Mouse (Mus musculus) CH12.LX (cell line): Measurements from ENCODE around the gene Rhod. TPM values are rescaled to one million over a fixed set of nuclear protein-coding genes. Genes with fewer than 3 reads are reported as not detected.

Source experiments
- DNase-seq: peaks from one replicate; pipeline ENCODE4 v3.0.0-alpha.2; 2013; ENCODE audit errors: extremely low read depth
- H3K27ac ChIP-seq: 2 replicates; pipeline ENCODE4 v1.5.1; 2012; ENCODE audit warnings: low read depth, mild to moderate bottlenecking, control low read depth, moderate library complexity; ENCODE audit not compliant: insufficient read depth
- H3K27me3 ChIP-seq: replicated peaks from 2 replicates; pipeline ENCODE3; 2012; ENCODE audit warnings: inconsistent platforms
- H3K36me3 ChIP-seq, 2 experiments: replicated peaks in 1 of 2; 2 replicates each; pipeline versions ENCODE3 to v1.6.1; 2012; ENCODE audit warnings: inconsistent platforms in 1 of 2, low read length in 1 of 2, mild to moderate bottlenecking in 1 of 2, mixed read lengths in 1 of 2, moderate library complexity in 1 of 2; ENCODE audit not compliant: control insufficient read depth in 1 of 2, insufficient read depth in 1 of 2
- H3K4me1 ChIP-seq, 2 experiments: 2 replicates each; pipeline ENCODE4 v1.6.1; 2012; ENCODE audit warnings: inconsistent platforms in 1 of 2, moderate library complexity in 1 of 2; ENCODE audit not compliant: insufficient read depth in 2 of 2, control insufficient read depth in 1 of 2
- H3K4me2 ChIP-seq: 2 replicates; pipeline ENCODE4 v1.6.1; 2012; ENCODE audit warnings: low read depth, mild to moderate bottlenecking, control low read depth; ENCODE audit not compliant: poor library complexity, insufficient read depth, severe bottlenecking
- H3K4me3 ChIP-seq, 3 experiments: fragments of 150-350 bp in 1 of 3; sonication (generic) in 1 of 3; replicated peaks in 1 of 3; 2 replicates each; pipeline versions ENCODE3 to v1.5.1; 2011 to 2012; ENCODE audit warnings: low read depth in 2 of 3, low read length in 2 of 3, mild to moderate bottlenecking in 2 of 3, moderate library complexity in 2 of 3, control low read depth in 1 of 3, improper control_type of control experiment in 1 of 3, inconsistent platforms in 1 of 3, mixed read lengths in 1 of 3; ENCODE audit not compliant: poor library complexity in 1 of 3
- H3K79me2 ChIP-seq: replicated peaks from 2 replicates; pipeline ENCODE4 v1.6.1; 2012; ENCODE audit warnings: mild to moderate bottlenecking, moderate library complexity; ENCODE audit not compliant: control insufficient read depth, poor library complexity, insufficient read depth, severe bottlenecking; ENCODE audit errors: extremely low read depth
- H3K9ac ChIP-seq: 2 replicates; pipeline ENCODE4 v1.6.1; 2012; ENCODE audit warnings: low read depth, mild to moderate bottlenecking, control low read depth, moderate library complexity; ENCODE audit not compliant: insufficient read depth
- H3K9me3 ChIP-seq: replicated peaks from 2 replicates; pipeline ENCODE3; 2012; ENCODE audit warnings: low read length, inconsistent platforms, mixed read lengths
- CHD1 ChIP-seq: IDR thresholded peaks from 2 replicates; pipeline ENCODE4 v1.6.1; 2012; ENCODE audit warnings: low read depth, low read length, improper control_type of control experiment, inconsistent platforms
- CTCF ChIP-seq, 2 experiments: IDR thresholded peaks in 1 of 2; conservative IDR thresholded peaks in 1 of 2; 2 replicates each; pipeline ENCODE4 v1.5.1; 2011 to 2012; ENCODE audit warnings: low read depth in 2 of 2, low read length in 2 of 2, improper control_type of control experiment in 1 of 2, inconsistent platforms in 1 of 2, mild to moderate bottlenecking in 1 of 2, moderate library complexity in 1 of 2
- E2F4 ChIP-seq: IDR thresholded peaks from 2 replicates; pipeline ENCODE4 v1.6.1; 2011; ENCODE audit warnings: low read depth, low read length, improper control_type of control experiment; ENCODE audit not compliant: insufficient replicate concordance
- EP300 ChIP-seq: IDR thresholded peaks from 2 replicates; pipeline ENCODE4 v1.6.1; 2011; ENCODE audit warnings: low read length, improper control_type of control experiment
- ETS1 ChIP-seq: conservative IDR thresholded peaks from 2 replicates; pipeline ENCODE4 v1.6.1; 2012; ENCODE audit warnings: low read depth, mild to moderate bottlenecking, inconsistent platforms, low read length, improper control_type of control experiment, moderate library complexity
- GABPA ChIP-seq: IDR thresholded peaks from 2 replicates; pipeline ENCODE4 v1.6.1; 2012; ENCODE audit warnings: low read depth, low read length, improper control_type of control experiment, inconsistent platforms; ENCODE audit not compliant: insufficient replicate concordance
- KAT2A ChIP-seq: IDR thresholded peaks from 2 replicates; pipeline ENCODE4 v1.6.1; 2012; ENCODE audit warnings: low read length, improper control_type of control experiment, inconsistent platforms; ENCODE audit not compliant: insufficient replicate concordance
- MAFK ChIP-seq: IDR thresholded peaks from 2 replicates; pipeline ENCODE4 v1.6.1; 2011; ENCODE audit warnings: low read length, improper control_type of control experiment; ENCODE audit not compliant: insufficient replicate concordance
- MAX ChIP-seq: IDR thresholded peaks from 2 replicates; pipeline ENCODE4 v1.6.1; 2011; ENCODE audit warnings: low read length, improper control_type of control experiment
- MAZ ChIP-seq: IDR thresholded peaks from 2 replicates; pipeline ENCODE4 v1.6.1; 2012; ENCODE audit warnings: low read depth, mild to moderate bottlenecking, inconsistent platforms, low read length, improper control_type of control experiment, moderate library complexity
- MEF2A ChIP-seq: IDR thresholded peaks from 2 replicates; pipeline ENCODE4 v1.6.1; 2014; ENCODE audit warnings: low read depth, mild to moderate bottlenecking, inconsistent platforms, low read length, improper control_type of control experiment, borderline replicate concordance
- MXI1 ChIP-seq: IDR thresholded peaks from 2 replicates; pipeline ENCODE4 v1.6.1; 2011; ENCODE audit warnings: mild to moderate bottlenecking, low read depth, low read length, improper control_type of control experiment
- MYC ChIP-seq: IDR thresholded peaks from 2 replicates; pipeline ENCODE4 v1.6.1; 2011; ENCODE audit warnings: low read depth, mild to moderate bottlenecking, improper control_type of control experiment, low read length
- NELFE ChIP-seq: IDR thresholded peaks from 2 replicates; pipeline ENCODE4 v1.6.1; 2011; ENCODE audit warnings: low read depth, low read length, improper control_type of control experiment
- PAX5 ChIP-seq: IDR thresholded peaks from 2 replicates; pipeline ENCODE4 v1.6.1; 2012; ENCODE audit warnings: low read length, inconsistent platforms, mixed read lengths
- POLR2A ChIP-seq: IDR thresholded peaks from 2 replicates; pipeline ENCODE4 v1.6.1; 2011; ENCODE audit warnings: low read depth, mild to moderate bottlenecking, improper control_type of control experiment, low read length
- POLR2AphosphoS2 ChIP-seq: IDR thresholded peaks from 2 replicates; pipeline ENCODE4 v1.6.1; 2011; ENCODE audit warnings: low read depth, low read length, improper control_type of control experiment
- RCOR1 ChIP-seq: conservative IDR thresholded peaks from 2 replicates; pipeline ENCODE4 v1.6.1; 2012; ENCODE audit warnings: low read depth, mild to moderate bottlenecking, inconsistent platforms, low read length, improper control_type of control experiment
- SIN3A ChIP-seq: IDR thresholded peaks from 2 replicates; pipeline ENCODE4 v1.6.1; 2012; ENCODE audit warnings: low read length, improper control_type of control experiment, inconsistent platforms
- SMC3 ChIP-seq: IDR thresholded peaks from 2 replicates; pipeline ENCODE4 v1.6.1; 2011; ENCODE audit warnings: low read depth, low read length, improper control_type of control experiment
- UBTF ChIP-seq: IDR thresholded peaks from 2 replicates; pipeline ENCODE4 v1.6.1; 2012; ENCODE audit warnings: low read depth, mild to moderate bottlenecking, inconsistent platforms, low read length, improper control_type of control experiment, moderate library complexity
- ZC3H11A ChIP-seq: IDR thresholded peaks from 2 replicates; pipeline ENCODE4 v1.6.1; 2012; ENCODE audit warnings: low read depth, mild to moderate bottlenecking, inconsistent platforms, low read length, improper control_type of control experiment
- ZMIZ1 ChIP-seq: IDR thresholded peaks from 2 replicates; pipeline ENCODE4 v1.6.1; 2012; ENCODE audit warnings: low read depth, mild to moderate bottlenecking, inconsistent platforms, low read length, improper control_type of control experiment
- dilution Hi-C: fragments of 300-500 bp; cut with MboI; formaldehyde crosslinking; loops from 2 replicates; pipeline ENCODE4 v1.14.3; 2020; ENCODE audit warnings: low sequenced_read_pairs; ENCODE audit not compliant: extremely low pct_unique_long_range_greater_than_20kb, extremely low pct_ligation_motif_present
- in situ Hi-C: fragments of 300-500 bp; cut with MboI; formaldehyde crosslinking; loops from 3 replicates; pipeline ENCODE4 v1.14.3; 2019; ENCODE audit warnings: low sequenced_read_pairs, low pct_ligation_motif_present, low pct_unique_long_range_greater_than_20kb, mixed read lengths
- polyA plus RNA-seq: library from polyadenylated mRNA; unstranded; fragments of >175 nt; gene quantifications from 2 replicates; pipeline ENCODE4 v1.2.1, GENCODE M21; 2012; ENCODE audit warnings: low read depth; ENCODE audit not compliant: insufficient read length
- total RNA-seq, 2 experiments: library from RNA; depleted of rRNA; stranded (reverse); fragments of 300-350 nt in 1 of 2; fragments of >200 nt in 1 of 2; gene quantifications; 2 replicates each; pipeline ENCODE4 v1.2.3; 2012 to 2014

The Rhod gene
- total and polyA plus RNA-seq, 3 experiments = 14.4 to 20.1 (median 19.3) TPM

- Histone ChIP-seq H3K27ac (no peak overlapping the region), H3K4me2 (no peak overlapping the region), H3K9me3 (no peaks in the 10 kb centered on the region), H3K36me3 (peaks cover 7 to 25% of the 10 kb centered on the region in 2 experiments), H3K9ac (no peak overlapping the region), H3K79me2 (no peaks in the 10 kb centered on the region), H3K4me3 (no peak overlapping the region), H3K27me3 (no peaks in the 10 kb centered on the region), H3K4me1 (peaks cover 5 to 28% of the 10 kb centered on the region in 2 experiments)
- no peak for TF ChIP-seq MEF2A
- no peak for TF ChIP-seq POLR2A
- no peak for TF ChIP-seq MAX
- no peak for TF ChIP-seq GABPA
- TF ChIP-seq SIN3A = no peak
- no peak for TF ChIP-seq ZC3H11A
- no peak for TF ChIP-seq MAFK
- TF ChIP-seq PAX5 = no peak
- TF ChIP-seq CTCF (conservative IDR thresholded peaks at IDR 0.05 in 1 of 2, IDR thresholded peaks at IDR 0.05 in 1 of 2; ENCODE audit: low read depth in 2 of 2, low read length in 2 of 2) = no peak
- no peak for TF ChIP-seq UBTF
- TF ChIP-seq RCOR1 = no peak
- TF ChIP-seq MXI1 = no peak
- TF ChIP-seq KAT2A = no peak
- no peak for TF ChIP-seq ETS1
- no peak for TF ChIP-seq CHD1
- no peak for TF ChIP-seq POLR2AphosphoS2
- no peak for TF ChIP-seq NELFE
- TF ChIP-seq ZMIZ1 = no peak
- TF ChIP-seq MYC = no peak
- no peak for DNase-seq
- in situ Hi-C loops = loop anchor here (10.0 kb wide), 1 partner anchor 166 kb away; no protein-coding TSS in a partner anchor
- dilution Hi-C loops = no loop called here
Observed at GRCm38 (mm10) chr19:4420153-4420910, 18.9 kb downstream of the Rhod start.

- Histone ChIP-seq H3K4me2 (no peak overlapping the region), H3K79me2 (no peaks in the 10 kb centered on the region), H3K4me3 (no peak overlapping the region), H3K9ac (no peak overlapping the region), H3K36me3 (peaks cover 1 to 18% of the 10 kb centered on the region in 2 experiments), H3K4me1 (peaks cover 3 to 27% of the 10 kb centered on the region in 2 experiments), H3K27me3 (no peaks in the 10 kb centered on the region), H3K27ac (no peak overlapping the region), H3K9me3 (no peaks in the 10 kb centered on the region)
- DNase-seq = no peak
- TF ChIP-seq ETS1 (no peak), ZMIZ1 (no peak), POLR2AphosphoS2 (no peak), SIN3A (no peak), EP300 (no peak), E2F4 (no peak), NELFE (no peak), MAZ (no peak), MXI1 (no peak), PAX5 (no peak), UBTF (no peak), ZC3H11A (no peak), SMC3 (no peak)
- dilution Hi-C loops (no loop called here), in situ Hi-C loops (loop anchor here (10.0 kb wide), 1 partner anchor 165 kb away; no protein-coding TSS in a partner anchor)
Observed at GRCm38 (mm10) chr19:4419711-4420110, 19.5 kb downstream of the Rhod start.
